Mouse (Mus musculus) forebrain, embryonic 11.5 days (tissue): ENCODE measurements around the gene Pafah2. TPM values are rescaled to one million over a fixed set of nuclear protein-coding genes. Genes with fewer than 3 reads are reported as not detected.

ENCODE experiments used
- ATAC-seq: fragments of 200-750 bp; cut with Nextera tagmentation; replicated peaks from 2 replicates; pipeline ENCODE4 v1.8.0; 2017; ENCODE audit warnings: moderate TSS enrichment; ENCODE audit not compliant: low FRiP score
- DNase-seq: peaks from one replicate; pipeline ENCODE4 v3.0.0-alpha.2; 2017; ENCODE audit warnings: low spot score
- H3K27ac ChIP-seq: fragments of 300-500 bp; sonication (generic); 2 replicates; pipeline ENCODE4 v1.5.1; 2014; ENCODE audit warnings: low read depth, low read length
- H3K27me3 ChIP-seq: fragments of 300-500 bp; sonication (generic); 2 replicates; pipeline ENCODE4 v1.6.1; 2014; ENCODE audit warnings: mild to moderate bottlenecking, low read length, mixed read lengths; ENCODE audit not compliant: control insufficient read depth, insufficient read depth
- H3K36me3 ChIP-seq: fragments of 300-500 bp; sonication (generic); 2 replicates; pipeline ENCODE4 v1.6.1; 2014; ENCODE audit warnings: mild to moderate bottlenecking, low read length, moderate library complexity, mixed read lengths; ENCODE audit not compliant: control insufficient read depth, insufficient read depth
- H3K4me1 ChIP-seq: fragments of 300-500 bp; sonication (generic); replicated peaks from 2 replicates; pipeline ENCODE4 v1.6.1; 2014; ENCODE audit warnings: low read length, mixed read lengths; ENCODE audit not compliant: control insufficient read depth, insufficient read depth
- H3K4me2 ChIP-seq: fragments of 300-500 bp; sonication (generic); 2 replicates; pipeline ENCODE4 v1.6.1; 2014; ENCODE audit warnings: low read depth, mild to moderate bottlenecking, low read length, moderate library complexity, mixed read lengths; ENCODE audit not compliant: severe bottlenecking
- H3K4me3 ChIP-seq: fragments of 300-500 bp; sonication (generic); 2 replicates; pipeline ENCODE4 v1.5.1; 2014; ENCODE audit warnings: low read depth, low read length
- H3K9ac ChIP-seq: fragments of 300-500 bp; sonication (generic); 2 replicates; pipeline ENCODE4 v1.6.1; 2014; ENCODE audit warnings: low read length
- H3K9me3 ChIP-seq: fragments of 300-500 bp; sonication (generic); 2 replicates; pipeline ENCODE4 v1.6.1; 2016; ENCODE audit warnings: low read length, mixed read lengths; ENCODE audit not compliant: control insufficient read depth
- WGBS: fragments of 180-500 bp; shearing (Covaris S2); extraction: QIAGEN DNeasy Blood & Tissue Kit; methylation state at CpG from one replicate; pipeline ENCODE4 v1.1.7; 2014; 5-methylcytosine and 5-hydroxymethylcytosine counted together
- polyA plus RNA-seq: library from polyadenylated mRNA; unstranded; fragments of >200 nt; fragmentation: Nextera tagmentation; extraction: Ambion mirVana; gene quantifications from 2 replicates; pipeline ENCODE4 v1.2.1, GENCODE M21; 2014

Pafah2 gene
- polyA plus RNA-seq, 1 experiment from 2014 or later: 8.8 TPM

DNA sequence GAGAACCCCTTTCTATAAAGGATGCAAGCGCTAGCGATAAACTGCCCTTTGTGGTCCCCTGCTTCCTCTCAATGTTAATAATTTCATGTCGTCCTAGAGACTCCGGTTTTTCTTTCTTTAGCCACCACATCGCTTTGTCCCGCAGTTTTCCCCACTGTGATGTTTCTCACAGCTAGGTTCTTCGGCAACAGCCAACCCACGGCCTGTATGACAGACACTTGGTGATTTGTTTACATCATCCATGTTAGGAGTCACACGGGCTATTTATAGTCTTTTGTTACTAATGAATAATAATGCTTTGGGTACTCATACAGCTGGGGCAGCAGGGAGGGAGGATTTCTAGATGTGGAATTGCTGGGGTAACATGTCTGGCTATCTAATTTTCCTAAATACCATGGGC is 55.4 kb downstream of the Pafah2 start:
- H3K9me3 ChIP-seq: no peaks in the 10 kb centered on the region

DNA sequence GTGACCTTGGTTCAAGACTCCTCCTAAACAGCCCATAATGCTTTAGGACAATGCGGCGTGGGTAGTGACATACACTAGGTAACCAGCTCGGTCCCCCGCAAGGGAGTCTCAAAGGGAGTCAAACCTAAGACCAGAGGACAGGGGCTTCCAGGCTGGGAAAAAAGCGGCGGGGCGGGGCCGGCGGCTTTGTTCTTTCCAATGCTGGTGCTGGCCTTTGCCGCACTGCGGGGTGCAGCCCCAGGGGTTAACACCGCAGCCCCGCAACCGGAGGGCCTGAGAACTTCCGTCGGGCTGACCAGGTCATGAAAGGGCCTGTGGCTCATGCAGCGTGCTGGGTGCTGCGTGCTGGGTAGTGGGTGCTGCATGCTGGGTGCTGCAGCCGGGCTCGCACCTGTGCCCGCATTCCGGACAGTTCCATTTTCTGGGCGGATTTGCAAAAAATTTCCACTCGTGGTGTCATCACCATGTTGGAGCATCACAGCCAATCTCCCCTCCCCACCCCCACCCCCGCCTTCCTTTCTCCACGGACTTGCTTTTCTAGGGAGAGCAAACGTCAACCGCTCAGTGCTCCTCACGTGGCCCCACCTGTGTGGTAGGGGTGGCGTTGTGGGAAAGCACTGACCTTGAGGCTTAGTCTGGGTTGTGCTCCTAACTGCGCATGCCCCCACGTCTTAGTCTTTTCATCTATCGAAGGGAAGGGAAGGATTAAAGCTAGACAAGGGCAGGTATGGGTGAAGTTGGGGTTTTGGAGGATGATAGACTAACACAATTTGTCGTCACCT is 57.7 kb downstream of the Pafah2 start:
- H3K36me3 ChIP-seq: no peaks in the 10 kb centered on the region
- WGBS: 26% methylated on average over 34 of the region's 34 CpGs
- no peaks in the 10 kb centered on the region for H3K9me3 ChIP-seq
- H3K4me1 ChIP-seq: peaks cover 22% of the 10 kb centered on the region
- H3K27ac ChIP-seq: no peak overlapping the region
- no peak overlapping the region for H3K4me3 ChIP-seq
- no peaks in the 10 kb centered on the region for H3K27me3 ChIP-seq
- H3K9ac ChIP-seq: peak overlapping the region; percentile 27; the same call in 1 of the 2 replicates
- H3K4me2 ChIP-seq: 0 out of 2 replicates have a peak overlapping the region, but pooled peaks have one; percentile 24
- DNase-seq (peak; percentile 61), ATAC-seq (no peak)

More for the DNA sequence above, 55.4 kb downstream of the Pafah2 start:
- Histone ChIP-seq H3K27me3 (no peaks in the 10 kb centered on the region), H3K36me3 (no peaks in the 10 kb centered on the region), H3K4me1 (peaks cover 22% of the 10 kb centered on the region), H3K27ac (no peak overlapping the region), H3K4me2 (no peak overlapping the region), H3K4me3 (no peak overlapping the region), H3K9ac (no peak overlapping the region)
- 66% methylated on average over 9 of the region's 9 CpGs for WGBS
- ATAC-seq: no peak
- no peak for DNase-seq

DNA sequence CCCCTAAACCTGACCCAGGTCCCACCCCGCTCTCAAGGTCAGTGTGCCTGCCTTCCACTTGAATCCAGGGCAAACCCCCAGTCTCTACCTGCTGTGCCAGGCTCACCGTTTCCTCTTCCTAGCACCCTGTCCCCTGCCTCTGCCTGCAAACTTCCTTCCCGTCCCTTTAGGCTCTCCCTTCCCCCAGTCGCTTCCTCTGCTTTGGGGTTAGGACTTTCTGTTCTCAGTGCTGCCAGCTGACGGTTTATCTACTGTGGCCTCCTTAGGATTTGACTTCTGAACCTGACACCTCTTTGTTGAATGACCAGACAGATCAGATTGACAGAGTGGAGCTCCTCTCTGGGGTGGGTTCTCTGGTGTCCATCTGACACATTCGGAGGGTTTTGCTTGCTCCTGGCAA is 59.2 kb downstream of the Pafah2 start:
- no peaks in the 10 kb centered on the region for H3K36me3 ChIP-seq
- 55% methylated on average over 6 of the region's 6 CpGs for WGBS
- H3K4me2 ChIP-seq: no peak overlapping the region
- H3K9me3 ChIP-seq: no peaks in the 10 kb centered on the region
- H3K9ac ChIP-seq: no peak overlapping the region
- no peaks in the 10 kb centered on the region for H3K27me3 ChIP-seq
- ATAC-seq: no peak
- no peak for DNase-seq
- H3K27ac ChIP-seq: no peak overlapping the region
- no peak overlapping the region for H3K4me3 ChIP-seq
- peaks cover 14% of the 10 kb centered on the region for H3K4me1 ChIP-seq

DNA sequence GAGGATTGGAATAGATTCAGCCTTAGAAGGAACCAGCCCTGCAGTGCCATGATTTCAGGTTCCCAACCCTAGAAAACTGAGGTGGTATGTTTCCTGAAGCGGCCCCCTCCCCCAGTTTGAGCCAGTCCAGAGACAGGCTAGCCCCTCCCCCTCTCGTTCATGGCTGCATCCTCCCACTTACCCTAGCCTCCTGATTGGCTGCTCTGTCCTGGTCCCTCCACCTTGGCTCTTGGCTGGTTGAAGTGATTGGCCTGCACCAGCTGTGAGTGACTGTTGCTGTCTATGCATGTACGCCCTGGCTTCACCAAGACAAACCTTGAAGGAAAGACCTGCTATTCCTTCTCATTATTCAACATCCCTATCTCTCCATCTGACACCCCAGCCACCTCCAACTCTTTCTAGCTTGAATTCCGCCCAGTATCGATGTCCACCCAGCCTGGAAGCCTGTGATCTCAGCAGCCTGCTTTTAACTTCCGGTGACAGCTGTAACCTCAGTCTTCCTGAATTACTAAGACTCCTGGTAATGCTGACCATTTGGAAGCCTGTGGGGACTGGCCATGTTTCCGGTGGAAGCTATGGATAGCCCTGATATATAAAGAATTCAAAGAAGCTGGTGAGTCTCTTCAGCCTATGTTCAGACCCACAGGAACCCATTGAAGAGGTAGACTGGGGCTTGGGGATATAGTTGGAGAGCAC is 61.2 kb downstream of the Pafah2 start:
- no peak for ATAC-seq
- Histone ChIP-seq H3K4me3 (no peak overlapping the region), H3K4me1 (peaks cover 4% of the 10 kb centered on the region; the same call in 1 of the 2 replicates), H3K4me2 (no peak overlapping the region), H3K36me3 (no peaks in the 10 kb centered on the region), H3K9me3 (no peaks in the 10 kb centered on the region), H3K9ac (no peak overlapping the region), H3K27me3 (no peaks in the 10 kb centered on the region), H3K27ac (no peak overlapping the region)
- WGBS: 65% methylated on average over 7 of the region's 7 CpGs
- no peak for DNase-seq

DNA sequence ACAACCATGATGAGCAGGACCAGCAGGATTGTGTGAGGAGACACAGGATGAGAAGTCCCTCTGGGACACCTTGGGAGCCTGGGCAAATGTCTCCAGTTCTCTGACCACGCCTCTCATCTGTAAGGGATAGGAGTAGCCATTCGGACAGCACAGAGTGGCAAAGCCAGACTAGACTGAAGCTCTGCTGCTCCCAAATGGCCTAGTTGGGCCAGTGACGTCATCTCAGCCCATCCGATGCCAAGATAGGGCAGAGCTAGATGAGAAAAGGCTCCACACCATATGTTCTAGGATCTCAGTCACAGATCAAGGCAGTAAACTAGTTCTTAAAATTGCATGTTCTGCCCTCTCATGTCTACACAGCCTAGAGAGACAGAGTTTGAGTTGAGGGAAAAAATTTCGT is 62.7 kb downstream of the Pafah2 start:
- Histone ChIP-seq H3K4me1 (no peaks in the 10 kb centered on the region), H3K9me3 (no peaks in the 10 kb centered on the region; the same call in 1 of the 2 replicates), H3K9ac (no peak overlapping the region), H3K27ac (no peak overlapping the region), H3K4me3 (no peak overlapping the region), H3K36me3 (no peaks in the 10 kb centered on the region), H3K27me3 (no peaks in the 10 kb centered on the region), H3K4me2 (no peak overlapping the region)
- 84% methylated on average over 5 of the region's 5 CpGs for WGBS
- ATAC-seq: no peak
- no peak for DNase-seq

DNA sequence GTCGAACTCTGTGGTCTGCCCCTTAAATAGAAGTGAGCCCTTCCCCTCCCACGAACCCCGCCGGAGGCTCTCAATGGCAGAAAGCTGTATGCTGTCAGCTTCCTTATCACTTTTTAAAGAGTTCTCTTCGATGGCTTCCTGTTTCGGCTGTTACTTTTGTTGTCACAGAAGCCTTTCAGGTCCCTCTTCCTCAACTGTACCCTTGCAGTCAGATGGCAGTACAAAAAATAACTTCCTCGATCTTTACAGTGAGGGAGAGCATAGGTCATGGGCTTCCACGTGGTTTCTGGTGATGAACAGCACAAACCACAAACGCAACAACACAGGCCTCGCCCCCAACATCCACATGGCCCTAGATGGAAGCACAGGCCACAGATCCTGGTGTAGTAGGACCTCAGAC is 64.2 kb downstream of the Pafah2 start:
- Histone ChIP-seq H3K9ac (no peak overlapping the region), H3K4me1 (no peaks in the 10 kb centered on the region), H3K27ac (no peak overlapping the region), H3K27me3 (no peaks in the 10 kb centered on the region), H3K4me2 (no peak overlapping the region), H3K4me3 (no peak overlapping the region), H3K36me3 (no peaks in the 10 kb centered on the region), H3K9me3 (no peaks in the 10 kb centered on the region; the same call in 1 of the 2 replicates)
- no peak for ATAC-seq
- no peak for DNase-seq
- 84% methylated on average over 10 of the region's 10 CpGs for WGBS

DNA sequence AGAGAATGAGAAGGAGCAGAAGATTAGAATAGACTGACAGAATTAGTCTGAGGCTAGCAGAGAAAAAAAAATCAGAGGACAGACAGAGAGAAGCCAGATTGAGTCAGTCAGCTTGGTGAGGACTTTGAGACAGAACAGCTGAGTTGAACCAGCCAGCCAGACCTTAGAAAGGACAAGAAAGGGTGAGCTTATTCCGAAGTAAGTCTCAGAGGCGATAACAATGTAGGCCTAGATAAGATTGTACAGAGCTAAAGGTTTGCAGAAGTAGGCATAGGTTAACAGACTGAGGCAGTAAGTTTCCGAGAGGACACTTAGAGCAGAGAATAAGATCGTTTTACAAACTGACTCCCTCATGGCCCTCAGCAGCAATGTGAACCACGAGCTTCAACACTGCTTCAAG is 65.1 kb downstream of the Pafah2 start:
- DNase-seq: no peak
- Histone ChIP-seq H3K4me3 (no peak overlapping the region), H3K36me3 (no peaks in the 10 kb centered on the region), H3K9me3 (no peaks in the 10 kb centered on the region; the same call in 1 of the 2 replicates), H3K4me2 (no peak overlapping the region), H3K27me3 (no peaks in the 10 kb centered on the region), H3K9ac (no peak overlapping the region), H3K27ac (no peak overlapping the region), H3K4me1 (no peaks in the 10 kb centered on the region)
- 84% methylated on average over 5 of the region's 5 CpGs for WGBS
- ATAC-seq: no peak

DNA sequence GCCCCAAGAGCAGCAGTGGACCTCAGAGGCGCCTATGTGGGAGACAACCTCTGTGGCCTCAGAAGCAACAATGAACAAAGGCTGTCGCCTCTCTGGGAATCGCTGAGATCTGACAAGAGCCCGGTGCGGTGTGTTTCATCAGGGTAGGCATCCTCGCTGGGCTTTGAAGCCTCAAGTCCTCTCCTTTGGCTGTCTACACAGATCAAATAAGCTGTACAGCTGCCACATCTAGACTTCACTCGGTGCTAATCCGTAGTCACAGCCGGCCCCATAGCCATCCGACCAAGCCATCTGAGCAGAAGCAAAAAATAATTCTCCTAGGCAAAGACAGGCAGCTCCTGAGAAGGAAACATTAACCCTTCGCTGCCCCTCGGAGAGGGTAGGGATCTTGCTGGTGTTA is 69.7 kb downstream of the Pafah2 start:
- WGBS: 36% methylated on average over 12 of the region's 12 CpGs
- Histone ChIP-seq H3K27ac (no peak overlapping the region), H3K9ac (no peak overlapping the region), H3K4me1 (peaks cover 6% of the 10 kb centered on the region; the same call in 1 of the 2 replicates), H3K9me3 (no peaks in the 10 kb centered on the region; the same call in 1 of the 2 replicates), H3K4me2 (no peak overlapping the region), H3K27me3 (no peaks in the 10 kb centered on the region), H3K4me3 (no peak overlapping the region), H3K36me3 (no peaks in the 10 kb centered on the region; the same call in 1 of the 2 replicates)
- DNase-seq: no peak
- ATAC-seq: no peak
